Mouse (Mus musculus): ENCODE data around the gene Rpl35a.

GRCm38 (mm10) chr16:33007436-33007835 lies 48.8 kb upstream of the Rpl35a start:
- TF ChIP-seq POLR2A (IDR thresholded peaks at IDR 0.05; ENCODE audit: low read depth, low read length) (no peak), CTCF (IDR thresholded peaks at IDR 0.05; ENCODE audit: extremely low read depth, insufficient read depth, insufficient read length, insufficient replicate concordance) (no peak)
